Mouse (Mus musculus): Measurements from ENCODE around the gene Klf13.

Klf13 gene

DNA sequence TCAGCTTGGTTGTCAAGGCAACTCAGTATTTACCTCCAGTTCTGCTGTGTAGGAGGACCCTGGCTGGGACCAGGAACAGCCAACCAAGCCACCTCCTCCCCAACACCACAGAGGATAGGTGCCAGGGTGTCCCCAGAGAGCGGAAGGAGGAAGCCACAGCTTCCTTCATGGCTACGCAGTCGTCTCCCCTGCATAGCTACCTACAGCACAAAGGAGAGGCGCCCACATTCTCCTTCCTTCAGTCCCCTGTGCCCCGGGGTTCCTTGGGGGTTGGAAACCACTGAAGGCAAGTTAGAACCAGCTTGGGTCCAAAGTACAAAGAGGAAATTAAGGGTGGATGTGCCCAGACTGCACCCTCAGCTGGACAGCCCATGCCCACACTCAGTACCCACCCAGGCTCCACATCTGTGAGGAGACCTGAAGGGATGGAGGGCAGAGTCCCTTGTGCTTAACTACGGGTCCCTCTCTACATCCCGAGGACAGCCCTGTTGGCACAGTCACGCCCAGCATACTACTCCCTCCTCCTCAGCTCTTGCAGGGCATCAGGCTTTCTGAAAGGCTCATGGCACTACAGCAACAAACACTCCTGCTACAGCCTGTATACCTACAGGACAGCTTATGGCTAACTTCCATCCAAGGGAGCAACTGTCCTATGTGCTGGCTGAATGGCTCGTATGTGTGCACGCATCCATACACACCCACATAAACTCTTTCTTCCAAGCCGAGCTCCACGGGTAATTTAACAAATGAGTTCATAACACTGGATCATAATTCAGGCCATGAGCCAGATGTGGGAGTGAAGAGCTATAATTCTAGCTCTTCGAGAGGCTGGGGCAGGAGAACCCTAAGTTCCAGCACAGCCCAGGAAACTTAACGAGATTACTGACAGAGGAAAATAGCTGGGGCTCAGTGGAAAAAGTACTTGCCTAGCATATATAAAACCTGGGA, 13.0 kb downstream of the Klf13 start:
- DNase-seq (ENCODE audit: low read depth), result peak; percentile 85

DNA sequence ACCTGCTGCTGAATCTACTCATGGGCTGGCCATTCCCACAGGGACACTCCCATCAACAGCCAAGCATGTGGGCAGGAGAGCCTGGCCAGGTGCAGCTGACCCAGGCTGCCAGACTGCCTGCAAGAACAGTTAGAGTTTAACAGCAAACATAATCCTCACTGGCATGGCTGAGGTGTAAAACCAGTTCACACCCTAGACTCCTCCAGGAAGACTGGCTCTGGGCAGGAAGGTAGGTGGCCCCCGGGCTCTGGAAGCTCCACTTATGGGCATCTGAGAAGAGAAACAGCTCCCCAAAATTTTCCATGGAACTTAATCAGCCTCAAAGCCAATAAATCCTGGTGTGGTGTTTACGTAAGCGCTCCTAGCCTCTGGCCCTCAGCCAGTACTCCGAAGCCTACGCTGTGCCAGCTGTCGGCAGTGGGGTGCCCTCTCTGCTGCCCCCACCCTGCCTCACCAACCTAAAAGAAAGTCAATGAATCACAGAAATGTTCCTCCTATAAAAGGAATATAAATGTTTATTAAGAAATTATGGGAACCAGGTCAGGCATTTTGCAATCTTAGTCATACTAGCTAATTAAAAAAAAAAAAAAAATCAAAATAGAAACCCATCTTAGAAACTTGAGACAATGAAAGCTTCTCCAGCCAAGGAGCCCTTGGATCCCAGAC, 13.8 kb downstream of the Klf13 start:
- DNase-seq (ENCODE audit: low read depth), result no peak

DNA sequence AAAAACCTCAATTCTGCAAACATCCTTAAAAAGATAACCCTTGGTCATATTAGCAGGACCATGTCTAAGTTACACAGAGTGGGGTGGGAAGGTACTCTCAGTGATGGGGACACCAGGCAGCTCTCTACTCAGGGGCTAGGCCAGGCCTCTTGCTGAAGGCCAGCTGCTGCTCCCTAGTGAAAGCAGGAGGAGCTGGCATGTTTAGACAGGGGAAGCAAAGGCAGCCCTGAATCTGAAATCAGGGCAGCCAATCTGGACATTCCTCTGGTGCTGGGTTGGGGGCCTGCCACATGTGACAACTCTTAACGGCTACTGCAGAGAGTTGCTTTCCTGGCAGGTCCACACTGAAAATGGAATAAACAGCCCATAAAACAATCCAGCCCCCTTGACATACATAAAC, 14.6 kb downstream of the Klf13 start:
- no peak for DNase-seq (ENCODE audit: low read depth)

DNA sequence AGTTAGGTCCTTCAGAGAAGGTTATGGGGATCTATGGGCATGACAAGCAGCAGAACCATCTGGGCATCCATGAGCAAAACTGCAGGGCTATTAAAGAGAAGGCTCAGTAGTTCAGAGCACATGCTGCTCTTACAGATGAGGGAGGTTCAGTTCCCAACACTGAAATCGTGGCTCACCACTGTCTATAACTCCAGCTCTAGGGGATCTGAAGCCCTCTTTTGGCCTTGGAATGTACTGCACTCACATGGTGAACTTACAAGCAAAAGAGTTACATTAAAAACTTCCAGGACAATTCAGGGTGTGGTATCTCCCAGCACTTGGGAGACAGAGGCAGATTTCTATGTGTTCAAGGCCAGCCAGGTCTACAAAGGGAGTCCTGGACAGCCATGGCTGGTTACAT, 15.7 kb downstream of the Klf13 start:
- no peak for DNase-seq (ENCODE audit: low read depth)

DNA sequence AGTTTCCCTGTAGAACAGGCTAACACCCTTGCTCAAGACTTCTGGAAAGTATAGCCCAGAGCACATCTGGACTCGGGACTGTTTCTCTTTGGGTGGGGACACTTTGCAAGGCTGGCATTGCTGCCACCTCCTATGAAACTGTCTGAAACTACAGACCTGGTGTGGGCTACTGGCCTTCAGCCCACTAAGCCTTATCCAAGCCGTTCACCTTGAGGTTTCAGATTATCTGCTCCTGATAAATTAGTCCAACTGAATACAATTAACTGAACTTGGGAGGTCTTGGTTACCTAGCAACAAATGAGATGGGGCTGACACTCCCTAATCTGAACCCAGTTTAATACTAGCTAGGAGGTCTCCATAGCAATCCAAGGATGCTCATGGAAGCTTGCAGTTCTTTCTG, 16.1 kb downstream of the Klf13 start:
- DNase-seq (ENCODE audit: low read depth), result no peak

DNA sequence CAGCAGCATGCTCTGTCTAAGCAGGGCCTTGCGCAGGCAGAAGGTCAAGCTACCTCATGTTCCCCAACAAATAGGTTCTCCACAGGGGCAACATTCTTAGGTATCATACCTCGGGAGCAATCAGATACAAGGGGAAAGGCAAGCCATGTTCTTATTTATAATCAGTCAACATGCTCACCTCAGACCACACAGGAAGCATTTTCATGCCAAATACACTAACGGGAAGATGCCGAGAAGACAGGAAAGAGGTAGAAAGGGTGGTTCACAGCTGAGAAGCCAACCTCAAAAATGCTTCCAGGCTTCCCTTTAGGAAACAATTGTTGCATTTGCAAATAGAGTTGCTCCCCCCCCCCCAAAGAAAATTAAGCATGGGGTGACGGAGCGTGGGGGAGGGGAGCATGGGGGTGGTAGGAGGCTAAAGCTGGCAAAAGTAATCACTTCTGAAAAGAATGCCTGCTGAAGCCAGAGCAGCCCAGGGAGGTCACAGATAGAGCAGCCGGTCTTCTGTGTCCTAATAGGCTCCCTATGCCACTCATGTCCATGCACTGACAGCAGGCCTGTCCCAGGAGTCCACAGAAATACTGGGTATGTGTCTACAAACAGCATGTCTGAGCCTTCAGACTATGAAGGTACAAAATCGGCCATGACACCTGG, 16.7 kb downstream of the Klf13 start:
- peak; percentile 74 for DNase-seq (ENCODE audit: low read depth)

DNA sequence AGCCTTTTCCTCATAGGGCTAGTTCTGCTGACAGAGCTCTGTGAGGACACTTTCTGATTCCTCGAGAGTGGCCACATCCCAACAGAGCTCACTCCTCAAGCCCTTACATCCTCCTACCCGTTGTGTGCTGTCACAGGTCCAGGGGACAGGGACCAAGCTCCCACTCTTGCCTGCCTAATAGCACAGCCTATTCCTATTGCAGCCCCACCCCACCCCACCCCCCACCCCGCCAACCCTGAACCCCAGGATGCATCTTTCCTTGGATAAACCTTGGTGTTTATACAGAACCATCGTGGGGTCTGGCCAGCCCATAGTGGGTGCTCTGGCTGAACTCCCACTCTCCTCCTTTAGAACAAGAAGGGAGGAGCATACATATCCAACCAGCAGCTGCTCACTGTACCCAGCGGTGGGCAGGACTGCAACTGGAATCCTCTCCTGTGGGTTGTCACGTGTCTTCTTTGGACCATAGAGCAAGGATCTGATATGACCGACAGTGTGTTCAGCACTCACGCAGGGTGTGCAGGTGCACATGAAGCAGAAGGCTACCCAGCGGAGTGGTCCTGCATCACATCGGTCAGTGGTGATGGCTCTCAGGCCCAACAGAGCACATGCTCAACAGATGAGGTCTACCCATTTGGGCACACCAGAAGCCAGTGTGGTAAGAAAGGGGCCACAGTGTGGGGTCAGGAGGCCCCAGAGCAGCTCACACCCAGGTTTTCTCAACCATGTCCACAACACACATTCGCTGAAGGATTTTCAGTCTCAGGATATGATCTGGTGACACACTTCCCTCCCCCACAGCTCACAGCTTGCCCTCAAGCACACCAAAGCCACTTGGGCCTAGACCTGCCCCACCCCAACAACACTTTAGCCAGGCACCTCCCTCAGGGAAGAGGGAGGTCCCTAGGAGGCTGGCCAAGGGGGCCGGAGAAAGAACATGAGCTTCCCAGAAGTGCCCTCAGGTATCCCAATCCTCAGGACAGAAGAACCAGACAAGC, 19.6 kb downstream of the Klf13 start:
- no peak for DNase-seq (ENCODE audit: low read depth)

DNA sequence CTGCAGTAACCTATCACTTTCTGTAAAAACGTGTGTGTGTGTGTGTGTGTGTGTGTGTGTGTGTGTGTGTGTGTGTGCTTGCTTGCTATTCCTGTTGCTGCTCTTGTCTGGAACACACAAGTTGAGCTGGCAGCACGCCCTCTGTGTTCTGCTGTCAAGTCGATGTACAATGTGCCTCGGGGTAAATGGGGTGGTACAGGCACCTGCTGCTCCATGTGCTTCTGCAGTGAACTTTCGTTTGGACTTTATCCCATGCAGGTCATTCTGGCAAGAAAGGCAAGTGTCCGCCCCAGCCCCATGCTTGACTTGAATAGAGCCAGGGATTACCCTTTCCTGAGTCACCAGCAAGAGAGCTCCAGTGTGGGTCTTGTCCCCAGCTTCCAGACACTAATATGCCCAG, 21.0 kb downstream of the Klf13 start:
- DNase-seq (ENCODE audit: low read depth), result no peak

DNA sequence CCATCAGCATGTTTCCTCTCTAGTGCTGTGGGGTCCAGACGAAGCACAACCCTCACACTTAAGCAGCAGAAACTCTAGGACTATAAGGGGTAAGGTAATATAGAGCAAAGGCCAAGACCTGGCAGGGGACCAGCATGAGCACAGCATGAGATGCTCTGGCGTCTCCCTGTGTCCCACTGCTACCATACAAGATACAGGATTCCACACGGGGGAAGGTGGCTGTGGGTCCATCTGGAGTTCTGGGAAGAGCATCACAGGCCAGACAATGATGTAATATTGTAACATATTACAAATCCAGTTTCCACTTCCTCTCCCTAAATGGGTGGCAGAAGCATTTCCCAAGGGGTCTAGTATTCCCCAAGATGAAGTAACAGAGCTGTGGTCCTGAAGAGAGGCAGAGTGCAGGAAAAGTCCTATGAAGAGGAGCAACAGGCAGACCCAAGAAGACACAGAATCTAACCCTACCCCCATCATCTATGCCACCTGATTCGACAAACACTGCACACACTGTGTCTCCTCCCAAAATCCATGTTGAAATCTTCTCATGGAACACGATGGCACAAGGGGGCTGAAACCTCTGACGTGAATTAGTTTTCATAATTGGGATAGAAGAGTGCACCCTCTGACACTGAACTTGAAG, 22.3 kb downstream of the Klf13 start, which contains the start of gene E030018B13Rik:
Gene E030018B13Rik (plus strand): TSS at position 590 of the 640 bp plus-strand sequence.
- DNase-seq (ENCODE audit: low read depth), result no peak

DNA sequence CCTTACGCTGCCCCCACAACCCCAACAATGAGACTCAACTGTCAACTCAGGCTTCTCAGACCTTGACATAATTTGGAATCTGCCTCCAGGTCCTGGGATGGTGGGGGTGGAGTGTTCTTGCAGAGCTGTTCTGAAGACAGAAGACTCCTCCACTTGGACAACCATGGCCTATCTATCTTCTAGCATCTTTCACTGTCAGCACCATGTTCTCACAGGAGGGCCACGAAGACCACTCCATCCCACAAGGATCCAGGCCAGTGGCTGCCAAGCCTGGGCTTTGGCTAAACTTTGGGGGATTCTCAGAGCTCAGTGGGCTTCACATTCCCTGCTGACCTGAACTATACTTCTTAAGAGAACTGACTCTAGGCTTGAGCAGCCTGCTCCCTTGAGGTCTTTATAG, 23.8 kb downstream of the Klf13 start:
- DNase-seq (ENCODE audit: low read depth), result no peak

DNA sequence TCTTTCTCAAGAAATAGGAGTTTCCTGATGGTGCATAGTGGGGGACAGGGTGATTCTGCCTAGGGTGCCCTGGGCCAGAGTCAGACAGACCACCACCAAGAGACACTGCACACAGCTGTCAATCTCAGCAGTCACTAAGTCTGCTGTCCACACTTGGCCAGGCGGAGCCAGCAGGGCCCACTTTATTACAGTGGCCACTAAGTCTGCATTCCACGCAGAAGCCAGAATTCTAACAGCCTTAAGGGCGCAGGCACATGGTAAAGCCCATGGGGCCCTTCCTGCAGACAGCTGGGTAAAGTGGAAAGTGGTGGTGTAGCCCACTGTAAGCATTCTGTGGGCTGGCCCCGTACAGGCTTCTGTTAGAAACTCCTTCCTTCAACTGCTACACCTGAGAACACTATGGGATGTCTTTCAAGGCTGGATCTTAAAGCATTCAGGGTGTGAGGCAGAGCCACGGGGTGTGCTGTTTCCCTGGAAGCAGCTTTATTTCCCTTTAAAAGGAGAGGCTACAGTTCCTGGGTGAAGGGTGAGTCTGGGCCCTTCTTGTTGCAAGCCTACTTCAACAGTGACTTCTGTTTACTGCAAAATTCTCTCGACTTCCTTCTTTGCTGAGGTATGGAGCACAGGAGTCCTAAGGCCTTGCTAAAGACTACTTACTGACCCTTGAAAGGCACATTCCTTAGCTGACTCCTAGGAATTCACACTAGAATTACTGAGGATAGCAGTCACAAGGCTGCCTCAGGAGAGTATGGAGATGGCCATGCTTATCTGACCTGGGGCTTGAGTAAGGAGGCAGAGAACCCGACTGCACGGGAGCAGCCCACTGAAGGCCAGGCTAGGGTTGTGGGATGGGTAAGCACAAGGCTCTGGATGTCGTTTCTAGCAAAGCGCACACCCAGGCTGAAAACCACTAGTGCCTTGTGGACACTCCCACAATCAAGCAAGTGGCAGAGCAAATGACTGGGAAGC, 24.7 kb downstream of the Klf13 start:
- no peak for DNase-seq (ENCODE audit: low read depth)

DNA sequence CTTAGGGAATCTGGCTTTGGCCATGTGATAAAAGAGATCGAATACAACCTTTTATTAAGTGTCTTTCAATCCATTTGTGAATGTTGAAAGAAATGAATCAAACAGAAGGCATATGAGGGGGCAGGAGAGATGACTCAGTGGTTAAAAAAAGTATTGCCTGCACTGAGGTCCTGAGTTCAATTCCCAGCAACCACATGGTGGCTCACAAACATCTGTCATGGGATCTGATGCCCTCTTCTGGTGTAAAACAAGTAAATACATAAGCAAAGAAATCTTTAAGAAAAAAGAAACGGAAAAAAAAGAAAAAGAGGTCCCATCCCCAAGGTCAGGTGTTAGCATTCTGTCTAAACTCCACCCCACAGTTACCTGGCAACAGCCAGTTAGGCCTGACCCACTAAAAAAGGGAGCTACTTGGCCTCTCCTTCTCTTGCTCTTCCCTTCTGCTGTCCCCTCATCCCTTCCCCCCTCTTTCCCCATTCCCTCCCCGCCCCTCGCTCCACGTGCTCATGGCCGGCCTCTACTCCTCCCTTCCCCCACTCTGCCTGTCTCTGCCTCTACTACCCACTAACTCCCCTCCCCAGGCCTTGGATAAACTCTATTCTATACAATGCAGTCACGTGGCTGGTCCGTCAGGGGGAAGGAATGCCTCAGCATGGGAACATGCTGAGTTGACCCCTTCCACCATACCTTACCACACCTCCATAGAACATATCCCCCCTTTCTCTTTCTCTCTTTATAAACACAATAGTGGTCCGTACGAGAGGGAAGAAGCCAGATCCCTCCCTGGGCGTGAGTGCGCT, 25.6 kb downstream of the Klf13 start:
- no peak for DNase-seq (ENCODE audit: low read depth)

DNA sequence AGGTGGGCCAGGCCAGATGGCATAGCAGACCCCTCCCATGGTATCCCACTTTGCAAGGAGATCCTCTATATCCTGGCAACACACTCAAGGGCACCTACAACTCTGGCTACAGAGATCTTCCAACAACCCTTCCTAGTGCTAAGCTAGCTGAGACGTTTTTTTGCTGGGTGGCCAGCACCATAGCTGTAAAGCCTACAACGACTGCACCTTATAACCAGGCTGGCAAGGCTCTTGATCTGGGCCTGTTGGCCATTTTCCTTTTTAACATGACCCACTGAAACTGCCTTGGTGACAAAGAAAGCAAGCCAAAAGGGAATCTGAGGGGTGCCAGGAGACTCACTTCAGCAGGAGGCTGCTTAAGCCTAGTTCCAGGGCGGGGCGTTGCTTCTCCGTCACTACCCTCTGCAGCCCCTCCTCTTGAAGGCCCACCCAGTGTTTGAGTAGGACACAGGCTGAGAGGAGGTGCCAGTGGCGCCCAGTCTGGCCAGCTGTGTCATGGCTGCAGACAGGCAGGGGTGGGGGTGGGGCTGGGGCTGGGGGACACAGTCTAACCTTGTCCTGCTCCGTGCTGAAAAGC, 26.4 kb downstream of the Klf13 start:
- no peak for DNase-seq (ENCODE audit: low read depth)

DNA sequence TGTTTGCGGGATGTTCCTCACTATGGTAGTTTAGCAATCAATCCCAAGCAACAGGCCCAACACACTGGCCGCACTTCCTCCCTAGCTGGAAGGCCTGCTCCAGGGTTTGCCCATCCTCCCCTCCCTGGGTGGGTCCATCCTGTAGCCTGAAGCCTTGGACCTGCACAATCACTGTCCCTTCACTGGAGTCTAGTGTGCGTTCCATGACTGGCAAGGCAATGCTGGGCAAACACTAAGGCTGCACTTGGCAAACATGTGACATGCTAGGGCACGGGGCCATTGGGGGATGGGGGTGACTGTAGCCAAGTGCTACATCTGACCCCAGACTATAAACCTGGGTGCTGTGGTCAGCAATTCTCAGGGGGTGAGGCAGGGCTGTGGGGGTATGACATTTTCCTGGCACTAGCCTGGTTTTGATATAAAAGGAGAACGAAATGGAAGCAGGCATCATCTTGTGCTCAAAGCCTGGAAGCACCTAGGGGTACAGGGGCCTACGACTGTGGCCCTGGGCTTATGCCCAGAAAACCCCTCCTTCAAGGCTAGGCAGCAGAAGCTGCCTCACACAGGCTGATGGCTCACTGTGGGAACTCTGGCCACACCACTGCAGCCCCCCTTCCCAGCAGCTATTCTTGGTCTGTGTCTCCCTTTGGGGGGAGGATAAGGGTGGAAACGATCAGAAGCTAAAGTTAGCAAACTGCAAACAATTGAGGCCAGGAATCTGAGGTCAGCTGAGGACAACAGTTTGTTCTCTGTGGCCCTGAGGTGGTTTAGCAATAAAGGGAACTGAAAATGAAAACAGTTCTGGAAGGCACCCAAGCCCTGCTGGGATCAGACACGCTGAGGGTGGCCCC, 27.1 kb downstream of the Klf13 start:
- DNase-seq (ENCODE audit: low read depth), result no peak

DNA sequence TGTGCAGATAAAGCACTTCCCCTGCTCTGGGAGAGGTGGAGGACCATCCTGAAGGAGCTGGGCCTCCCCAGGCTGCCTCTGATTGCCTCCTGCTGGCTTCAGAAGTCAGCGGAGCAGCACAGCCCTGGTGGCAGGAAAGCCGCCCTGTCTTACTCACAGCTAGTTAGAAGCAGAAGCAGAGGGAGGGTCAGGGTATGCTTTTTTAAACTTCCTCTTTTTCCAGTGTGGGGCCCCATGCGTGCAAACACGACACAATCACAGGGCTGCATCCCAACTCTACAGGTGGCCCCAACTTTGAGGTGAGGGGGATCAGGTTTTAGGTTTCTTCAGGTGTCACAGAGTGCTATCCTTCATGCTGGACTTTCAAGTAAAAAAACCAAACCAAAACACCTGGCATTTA, 27.8 kb downstream of the Klf13 start:
- peak; percentile 59 for DNase-seq (ENCODE audit: low read depth)

DNA sequence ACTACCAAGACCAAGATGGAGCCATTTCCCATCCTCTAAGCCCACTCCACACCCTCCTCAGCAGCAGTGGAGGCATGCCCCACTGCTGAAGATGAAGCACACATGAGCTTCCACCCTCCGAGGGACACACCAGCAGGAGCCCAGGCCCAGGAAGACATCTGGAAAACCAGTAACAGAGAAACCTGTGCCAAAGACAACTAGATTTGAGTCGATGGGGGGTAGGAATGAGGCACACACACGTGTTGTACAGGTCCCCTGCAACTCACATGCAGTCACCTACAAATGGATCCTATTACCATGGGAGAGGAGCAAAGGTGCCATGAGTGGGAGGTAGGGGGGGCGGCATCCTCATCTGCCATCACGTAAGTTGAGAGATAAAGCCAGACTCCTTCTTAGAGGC, 28.5 kb downstream of the Klf13 start:
- no peak for DNase-seq (ENCODE audit: low read depth)

DNA sequence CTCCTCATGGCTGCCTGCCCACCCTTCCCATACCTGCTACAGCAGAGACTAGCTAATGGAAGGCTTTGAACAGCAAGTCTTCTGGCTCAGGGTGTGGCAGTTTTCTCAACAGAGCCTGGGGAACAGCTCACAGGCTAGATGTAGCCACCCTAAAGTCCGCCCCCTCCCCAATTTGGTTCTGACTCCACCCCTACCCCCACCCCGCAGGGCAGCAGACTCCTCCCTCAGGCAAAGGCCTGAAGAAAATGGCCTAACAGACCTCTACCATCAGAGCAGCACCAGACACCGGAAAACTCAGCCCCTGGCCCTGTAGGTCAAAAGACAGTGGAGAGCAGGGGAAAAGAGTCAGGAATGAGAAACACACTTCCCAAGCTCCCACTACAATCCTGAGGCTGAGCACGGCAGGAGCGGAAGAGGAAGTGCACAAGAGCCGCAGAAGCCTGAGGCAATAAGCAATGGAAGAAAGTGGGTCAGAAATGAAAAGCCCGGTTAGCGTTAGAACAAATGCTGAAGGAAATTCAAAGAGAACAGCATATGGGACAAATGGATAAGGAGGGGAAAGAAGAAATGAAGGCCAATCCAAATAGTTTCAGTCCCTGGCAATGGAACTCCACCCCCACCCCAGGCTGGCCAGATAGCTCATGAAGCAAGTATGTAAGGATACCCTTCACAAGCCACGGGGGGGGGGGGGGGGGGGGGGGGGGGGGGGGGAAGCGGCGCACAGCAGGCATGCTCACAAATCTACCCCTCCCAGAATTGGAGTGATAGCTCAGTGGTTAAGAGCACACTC, 30.0 kb downstream of the Klf13 start:
- DNase-seq (ENCODE audit: low read depth), result no peak
